Mouse (Mus musculus) heart, postnatal 0 days (tissue): ENCODE measurements at regions not wholly inside any gene's neighbourhood (a gene's known extent, or its start where the extent isn't known, plus 50 kb on each side); places are given as distances from the start of the nearest gene placed in this dataset.
A peak's percentile ranks its signal among the peaks of the same experiment; 100 is the strongest.

Experiments
- ATAC-seq: fragments of 200-750 bp; cut with Nextera tagmentation; 2 replicates; pipeline ENCODE4 v1.8.0; 2017; ENCODE audit warnings: low read depth, moderate number of reproducible peaks, moderate library complexity; ENCODE audit not compliant: insufficient read depth
- DNase-seq: peaks from one replicate; pipeline ENCODE4 v3.0.0-alpha.2; 2016; ENCODE audit warnings: low spot score
- H3K27ac ChIP-seq: fragments of 300-500 bp; sonication (generic); 2 replicates; pipeline ENCODE4 v1.5.1; 2014; ENCODE audit warnings: low read depth, mild to moderate bottlenecking
- H3K27me3 ChIP-seq: fragments of 300-500 bp; sonication (generic); 2 replicates; pipeline ENCODE4 v1.6.1; 2014; ENCODE audit warnings: low read length, mixed read lengths; ENCODE audit not compliant: control insufficient read depth, insufficient read depth
- H3K36me3 ChIP-seq: fragments of 300-500 bp; sonication (generic); replicated peaks from 2 replicates; pipeline ENCODE4 v1.6.1; 2014; ENCODE audit warnings: low read length, mixed read lengths; ENCODE audit not compliant: control insufficient read depth, insufficient read depth
- H3K4me1 ChIP-seq: fragments of 300-500 bp; sonication (generic); 2 replicates; pipeline ENCODE4 v1.6.1; 2014; ENCODE audit warnings: antibody characterized with exemption; ENCODE audit not compliant: control insufficient read depth, insufficient read depth
- H3K4me2 ChIP-seq: fragments of 300-500 bp; sonication (generic); 2 replicates; pipeline ENCODE4 v1.6.1; 2014; ENCODE audit warnings: low read depth, mild to moderate bottlenecking, low read length, moderate library complexity
- H3K4me3 ChIP-seq: fragments of 300-500 bp; sonication (generic); 2 replicates; pipeline ENCODE4 v1.5.1; 2014; ENCODE audit warnings: low read depth, low read length
- H3K9ac ChIP-seq: fragments of 300-500 bp; sonication (generic); replicated peaks from 2 replicates; pipeline ENCODE4 v1.6.1; 2014; ENCODE audit warnings: low read depth, low read length, mixed read lengths
- H3K9me3 ChIP-seq: fragments of 300-500 bp; sonication (generic); replicated peaks from 2 replicates; pipeline ENCODE4 v1.6.1; 2016; ENCODE audit warnings: low read length; ENCODE audit not compliant: control insufficient read depth
- CTCF ChIP-seq: IDR thresholded peaks from 2 replicates; pipeline ENCODE4 v1.5.1; 2016; ENCODE audit warnings: antibody characterized with exemption, control low read depth, low read depth
- EP300 ChIP-seq: IDR thresholded peaks from 2 replicates; pipeline ENCODE4 v1.6.1; 2016; ENCODE audit warnings: antibody characterized with exemption, low read depth
- WGBS: fragments of 180-500 bp; shearing (Covaris S2); extraction: QIAGEN DNeasy Blood & Tissue Kit; methylation state at CpG from one replicate; pipeline ENCODE4 v1.1.7; 2014; 5-methylcytosine and 5-hydroxymethylcytosine counted together

DNA sequence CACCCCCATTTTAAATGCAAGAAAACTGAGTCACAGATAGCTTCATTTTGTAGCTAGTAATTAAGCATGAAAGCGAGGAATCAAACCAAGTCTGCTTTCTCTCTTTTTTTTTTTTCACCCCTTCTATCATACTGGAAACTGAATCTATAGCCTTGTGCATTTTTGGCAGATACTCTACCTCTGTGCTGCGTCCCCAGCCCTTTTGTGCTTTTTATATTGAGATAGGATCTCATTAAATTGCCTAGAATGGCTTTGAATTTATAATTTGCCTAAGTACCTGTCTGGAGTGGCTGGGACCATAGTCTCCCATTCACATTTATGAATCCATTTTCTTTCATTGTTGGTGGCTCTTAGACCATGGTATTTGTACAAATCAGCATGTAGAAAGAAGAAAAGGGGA lies 209.9 kb upstream of the Fggy start:
- TF ChIP-seq CTCF (no peak), EP300 (no peak)
- Histone ChIP-seq H3K36me3 (no peaks in the 10 kb centered on the region), H3K9me3 (no peaks in the 10 kb centered on the region), H3K4me1 (0 out of 2 replicates have a peak, but pooled peaks cover 4% of the 10 kb centered on the region), H3K4me2 (no peak overlapping the region), H3K9ac (no peak overlapping the region), H3K4me3 (no peak overlapping the region), H3K27ac (no peak overlapping the region), H3K27me3 (no peaks in the 10 kb centered on the region)
- DNase-seq (no peak), ATAC-seq (no peak)
- WGBS = 89% methylated on average over 2 of the region's 2 CpGs

GRCm38 (mm10) chr4:95348405-95349123 lies 208.7 kb upstream of the Fggy start:
- Histone ChIP-seq H3K36me3 (no peaks in the 10 kb centered on the region), H3K4me3 (no peak overlapping the region), H3K9me3 (no peaks in the 10 kb centered on the region), H3K27ac (no peak overlapping the region), H3K9ac (no peak overlapping the region), H3K4me1 (0 out of 2 replicates have a peak, but pooled peaks cover 4% of the 10 kb centered on the region), H3K4me2 (no peak overlapping the region), H3K27me3 (no peaks in the 10 kb centered on the region)
- ATAC-seq (no peak), DNase-seq (no peak)
- TF ChIP-seq EP300 = no peak
- TF ChIP-seq CTCF = no peak
- 67% methylated on average over 4 of the region's 4 CpGs for WGBS

DNA sequence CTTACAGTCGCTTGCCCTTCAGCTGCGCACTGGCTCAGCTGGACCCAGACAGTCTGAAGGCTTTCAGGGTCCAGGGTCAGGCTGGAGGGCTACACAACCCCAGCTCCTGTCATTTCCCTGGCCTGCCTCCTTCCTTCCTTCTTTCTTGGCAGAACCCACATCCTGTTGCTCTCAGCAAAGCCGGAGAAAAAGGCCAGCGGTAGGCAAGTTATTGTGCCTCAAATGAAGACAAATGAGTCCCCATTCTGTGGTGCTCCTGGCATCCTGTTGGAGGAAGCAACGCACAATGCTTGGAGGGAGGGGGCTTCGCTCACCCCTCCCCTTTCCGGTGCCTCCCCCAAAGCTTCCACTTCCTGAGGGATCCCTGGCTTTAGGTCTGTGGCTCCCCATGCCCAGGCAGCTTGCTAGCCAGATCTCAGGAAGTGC lies 203.4 kb upstream of the Fggy start:
- Histone ChIP-seq H3K4me2 (no peak overlapping the region), H3K4me3 (no peak overlapping the region), H3K27ac (peak overlapping the region; percentile 17), H3K36me3 (no peaks in the 10 kb centered on the region), H3K27me3 (no peaks in the 10 kb centered on the region), H3K9ac (no peak overlapping the region), H3K9me3 (no peaks in the 10 kb centered on the region), H3K4me1 (no peaks in the 10 kb centered on the region)
- ATAC-seq (peak; percentile 47), DNase-seq (peak; percentile 26)
- 52% methylated on average over 7 of the region's 7 CpGs for WGBS
- TF ChIP-seq EP300 (no peak), CTCF (no peak)

DNA sequence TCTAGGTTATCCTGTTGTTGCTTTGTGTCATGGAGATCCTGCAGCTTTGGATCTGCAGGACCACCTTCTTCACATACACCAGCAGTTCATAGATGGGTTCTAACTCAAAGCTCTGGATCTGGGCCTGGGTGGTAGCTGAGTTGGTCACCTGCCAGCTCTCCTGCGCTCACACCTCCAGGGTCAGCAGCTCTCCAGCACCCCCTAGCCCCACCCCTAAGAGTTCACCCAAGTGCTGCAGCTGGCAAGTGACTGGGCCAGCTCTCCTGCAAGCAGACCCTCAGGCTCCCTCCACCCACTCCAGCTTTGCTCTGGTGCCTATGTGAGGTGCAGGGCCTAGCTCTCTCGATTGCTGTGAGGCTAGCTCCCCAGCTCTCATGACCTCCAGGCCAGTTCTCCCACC lies 198.6 kb upstream of the Fggy start:
- ATAC-seq = no peak
- WGBS = 51% methylated on average over 2 of the region's 2 CpGs
- no peak overlapping the region for H3K9ac ChIP-seq
- H3K27me3 ChIP-seq = no peaks in the 10 kb centered on the region
- no peak overlapping the region for H3K27ac ChIP-seq
- peak; percentile 12; the same call in 1 of the 2 replicates for TF ChIP-seq CTCF
- no peak for TF ChIP-seq EP300
- H3K36me3 ChIP-seq = no peaks in the 10 kb centered on the region
- H3K4me3 ChIP-seq = no peak overlapping the region
- no peak overlapping the region for H3K4me2 ChIP-seq
- no peaks in the 10 kb centered on the region for H3K9me3 ChIP-seq
- DNase-seq = no peak
- no peaks in the 10 kb centered on the region for H3K4me1 ChIP-seq

GRCm38 (mm10) chr4:95360336-95360967 lies 196.9 kb upstream of the Fggy start:
- H3K4me1 ChIP-seq = no peaks in the 10 kb centered on the region
- no peak for TF ChIP-seq EP300
- no peak for TF ChIP-seq CTCF

More at GRCm38 (mm10) chr4:95360336-95360967, 196.9 kb upstream of the Fggy start:
- H3K4me2 ChIP-seq = no peak overlapping the region
- H3K9me3 ChIP-seq = no peaks in the 10 kb centered on the region
- ATAC-seq = no peak
- H3K9ac ChIP-seq = no peak overlapping the region
- no peak overlapping the region for H3K4me3 ChIP-seq
- 65% methylated on average over 3 of the region's 3 CpGs for WGBS
- H3K27ac ChIP-seq = no peak overlapping the region
- H3K36me3 ChIP-seq = no peaks in the 10 kb centered on the region
- DNase-seq = no peak
- no peaks in the 10 kb centered on the region for H3K27me3 ChIP-seq
